In the genomic region with DNA sequence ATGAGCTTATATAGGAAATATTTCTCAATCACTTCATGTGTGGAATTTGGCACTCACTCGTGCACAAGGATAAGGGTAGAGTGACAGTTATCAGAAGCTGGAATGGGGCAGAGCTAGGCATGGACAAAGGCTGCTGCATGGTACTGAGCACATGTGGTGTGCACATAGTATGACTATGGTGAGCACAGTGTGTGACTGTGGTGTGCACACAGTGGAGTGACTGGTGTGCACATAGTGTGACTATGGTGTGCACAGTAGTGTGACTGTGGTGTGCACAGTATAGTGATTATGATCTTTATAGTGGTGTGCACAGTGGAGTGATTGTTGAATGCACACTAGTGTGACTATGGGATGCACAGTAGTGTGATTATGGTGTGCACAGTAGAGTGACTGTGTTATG, we compare ENCODE assay signal across 21 mouse cellular contexts. TPM values are rescaled to one million over a fixed set of nuclear protein-coding genes. Genes with fewer than 3 reads are reported as not detected.
A peak's percentile ranks its signal among the peaks of the same experiment; 100 is the strongest.
DNase-seq lines count a peak whose midpoint lies in the region; ATAC-seq and TF ChIP-seq lines count a peak whose summit lies in the region.
"Had no signal": no experiment of that assay in that cellular context is flagged by ENCODE, and none has a peak within 500 bp of the region (broad histone marks: within the 10 kb centered on the region; RNA-seq: fewer than 3 reads in every experiment).

No protein-coding gene starts in this region.

- TF ChIP-seq EP300 in stomach, postnatal 0 days (optimal IDR thresholded peaks at IDR 0.05), result no peak

- no peaks in the 10 kb centered on the region for H3K27me3 ChIP-seq in forebrain, embryonic 16.5 days (replicated peaks; ENCODE audit: control insufficient read depth, insufficient read depth, low read length)
- 0 out of 2 replicates have a peak, but pooled peaks cover 2% of the 10 kb centered on the region for H3K27me3 ChIP-seq in forebrain, embryonic 14.5 days (replicated peaks; ENCODE audit: control insufficient read depth, insufficient read depth, low read length)
- H3K27me3 ChIP-seq in hindbrain, postnatal 0 days (ENCODE audit: insufficient read depth, low read length), result no peaks in the 10 kb centered on the region
- no peaks in the 10 kb centered on the region for H3K27me3 ChIP-seq in hindbrain, embryonic 10.5 days (ENCODE audit: insufficient read depth, poor library complexity, severe bottlenecking)
- no peaks in the 10 kb centered on the region for H3K27me3 ChIP-seq in midbrain, embryonic 13.5 days
- H3K27me3 ChIP-seq in midbrain, embryonic 14.5 days (ENCODE audit: control insufficient read depth, insufficient read depth, low read length), result no peaks in the 10 kb centered on the region
- H3K27me3 ChIP-seq in stomach, postnatal 0 days (ENCODE audit: control insufficient read depth, insufficient read depth, low read length), result no peaks in the 10 kb centered on the region
- H3K27me3 ChIP-seq: heart, embryonic 13.5 days had no signal

- no peak for TF ChIP-seq CTCF in hindbrain, postnatal 0 days (IDR thresholded peaks at IDR 0.05; ENCODE audit: low read depth)
- no peak for TF ChIP-seq CTCF in stomach, postnatal 0 days (IDR thresholded peaks at IDR 0.05; ENCODE audit: low read depth)

- H3K4me1 ChIP-seq in forebrain, embryonic 16.5 days (replicated peaks; ENCODE audit: control insufficient read depth, insufficient read depth, low read length), result no peaks in the 10 kb centered on the region
- H3K4me1 ChIP-seq in forebrain, embryonic 14.5 days (ENCODE audit: control insufficient read depth, insufficient read depth, low read length), result no peaks in the 10 kb centered on the region
- no peaks in the 10 kb centered on the region for H3K4me1 ChIP-seq in hindbrain, postnatal 0 days (ENCODE audit: insufficient read depth, low read length)
- H3K4me1 ChIP-seq in hindbrain, embryonic 10.5 days (replicated peaks), result no peaks in the 10 kb centered on the region
- peaks cover 5% of the 10 kb centered on the region for H3K4me1 ChIP-seq in midbrain, embryonic 13.5 days (replicated peaks)
- H3K4me1 ChIP-seq in midbrain, embryonic 14.5 days (ENCODE audit: control insufficient read depth, insufficient read depth, low read length), result no peaks in the 10 kb centered on the region
- H3K4me1 ChIP-seq in stomach, postnatal 0 days (replicated peaks; ENCODE audit: control insufficient read depth, insufficient read depth), result no peaks in the 10 kb centered on the region
- H3K4me1 ChIP-seq: limb, embryonic 12.5 days had no signal

- H3K27ac ChIP-seq in forebrain, embryonic 16.5 days (ENCODE audit: low read length), result no peak overlapping the region
- H3K27ac ChIP-seq in forebrain, embryonic 14.5 days (ENCODE audit: low read depth, low read length), result no peak overlapping the region
- no peak overlapping the region for H3K27ac ChIP-seq in hindbrain, postnatal 0 days
- no peak overlapping the region for H3K27ac ChIP-seq in hindbrain, embryonic 10.5 days
- H3K27ac ChIP-seq in midbrain, embryonic 13.5 days, result no peak overlapping the region
- H3K27ac ChIP-seq in midbrain, embryonic 14.5 days (replicated peaks; ENCODE audit: low read depth, low read length), result no peak overlapping the region
- no peak overlapping the region for H3K27ac ChIP-seq in stomach, postnatal 0 days (replicated peaks)
- H3K27ac ChIP-seq: heart, embryonic 13.5 days; limb, embryonic 12.5 days had no signal

- no peak overlapping the region for H3K9ac ChIP-seq in forebrain, embryonic 16.5 days (replicated peaks; ENCODE audit: low read depth, low read length)
- H3K9ac ChIP-seq in forebrain, embryonic 14.5 days (ENCODE audit: low read length), result no peak overlapping the region
- no peak overlapping the region for H3K9ac ChIP-seq in hindbrain, postnatal 0 days (replicated peaks; ENCODE audit: low read length)
- no peak overlapping the region for H3K9ac ChIP-seq in midbrain, embryonic 13.5 days (replicated peaks)
- H3K9ac ChIP-seq in midbrain, embryonic 14.5 days (replicated peaks; ENCODE audit: low read length), result no peak overlapping the region
- H3K9ac ChIP-seq in stomach, postnatal 0 days (ENCODE audit: low read length), result no peak overlapping the region
- H3K9ac ChIP-seq: heart, embryonic 13.5 days; limb, embryonic 12.5 days; liver, postnatal 0 days had no signal

- 0 out of 2 replicates have a peak, but pooled peaks have one; percentile 27 for ATAC-seq in forebrain, embryonic 16.5 days
- no peak for ATAC-seq in forebrain, embryonic 14.5 days
- ATAC-seq in hindbrain, postnatal 0 days, result peak; percentile 41; the same call in 1 of the 2 replicates
- peak; percentile 62 for ATAC-seq in midbrain, embryonic 13.5 days
- no peak for ATAC-seq in midbrain, embryonic 14.5 days (ENCODE audit: low FRiP score, low TSS enrichment)
- 0 out of 2 replicates have a peak, but pooled peaks have one; percentile 29 for ATAC-seq in stomach, postnatal 0 days (ENCODE audit: low FRiP score, low TSS enrichment)
- ATAC-seq: liver, postnatal 0 days had no signal

- no peak for DNase-seq in forebrain, embryonic 14.5 days (ENCODE audit: low spot score)
- DNase-seq in hindbrain, postnatal 0 days (ENCODE audit: low spot score), result no peak
- DNase-seq in hindbrain, embryonic 10.5 days (ENCODE audit: low spot score), result no peak
- no peak for DNase-seq in midbrain, embryonic 14.5 days
- no peak for DNase-seq in stomach, postnatal 0 days (ENCODE audit: low spot score)
- DNase-seq: adrenal gland, postnatal 25 days; cerebellum, adult 8-10 months; cerebellum, postnatal 36 days; embryo, embryonic 11 days; kidney, adult 11 months; kidney, postnatal 36 days; layer of hippocampus, postnatal 36 days; liver, postnatal 0 days; lung, postnatal 14 days; right cerebral cortex, postnatal 4 days; thymus, postnatal 25 days had no signal

- H3K4me2 ChIP-seq in forebrain, embryonic 16.5 days (ENCODE audit: low read length), result no peak overlapping the region
- no peak overlapping the region for H3K4me2 ChIP-seq in forebrain, embryonic 14.5 days (ENCODE audit: low read length)
- no peak overlapping the region for H3K4me2 ChIP-seq in hindbrain, postnatal 0 days (ENCODE audit: low read depth, low read length)
- no peak overlapping the region for H3K4me2 ChIP-seq in midbrain, embryonic 13.5 days (replicated peaks)
- no peak overlapping the region for H3K4me2 ChIP-seq in midbrain, embryonic 14.5 days (ENCODE audit: low read length)
- H3K4me2 ChIP-seq in stomach, postnatal 0 days (replicated peaks; ENCODE audit: low read depth), result no peak overlapping the region
- H3K4me2 ChIP-seq: heart, embryonic 13.5 days; limb, embryonic 12.5 days; liver, embryonic 11.5 days had no signal

- WGBS in forebrain, embryonic 16.5 days, result 73% methylated on average over 1 of the region's 1 CpGs
- WGBS in forebrain, embryonic 14.5 days, result 84% methylated on average over 1 of the region's 1 CpGs
- WGBS in hindbrain, postnatal 0 days, result 73% methylated on average over 1 of the region's 1 CpGs
- WGBS in hindbrain, embryonic 10.5 days, result 75% methylated on average over 1 of the region's 1 CpGs
- WGBS in midbrain, embryonic 13.5 days, result 81% methylated on average over 1 of the region's 1 CpGs
- 84% methylated on average over 1 of the region's 1 CpGs for WGBS in midbrain, embryonic 14.5 days
- 44% methylated on average over 1 of the region's 1 CpGs for WGBS in stomach, postnatal 0 days

- no peaks in the 10 kb centered on the region for H3K36me3 ChIP-seq in forebrain, embryonic 16.5 days (ENCODE audit: control insufficient read depth, insufficient read depth)
- no peaks in the 10 kb centered on the region for H3K36me3 ChIP-seq in forebrain, embryonic 14.5 days (ENCODE audit: control insufficient read depth, insufficient read depth, low read length)
- no peaks in the 10 kb centered on the region for H3K36me3 ChIP-seq in hindbrain, postnatal 0 days (ENCODE audit: insufficient read depth, low read length)
- H3K36me3 ChIP-seq in hindbrain, embryonic 10.5 days, result no peaks in the 10 kb centered on the region
- H3K36me3 ChIP-seq in midbrain, embryonic 13.5 days, result no peaks in the 10 kb centered on the region
- H3K36me3 ChIP-seq in midbrain, embryonic 14.5 days (ENCODE audit: control insufficient read depth, insufficient read depth, low read length), result no peaks in the 10 kb centered on the region
- H3K36me3 ChIP-seq in stomach, postnatal 0 days (ENCODE audit: control insufficient read depth, insufficient read depth, low read length), result no peaks in the 10 kb centered on the region
- H3K36me3 ChIP-seq: heart, embryonic 13.5 days; limb, embryonic 12.5 days had no signal

- no peak overlapping the region for H3K4me3 ChIP-seq in forebrain, embryonic 16.5 days (replicated peaks; ENCODE audit: low read length)
- no peak overlapping the region for H3K4me3 ChIP-seq in forebrain, embryonic 14.5 days (ENCODE audit: low read depth, low read length)
- no peak overlapping the region for H3K4me3 ChIP-seq in hindbrain, postnatal 0 days (ENCODE audit: low read length)
- H3K4me3 ChIP-seq in hindbrain, embryonic 10.5 days, result no peak overlapping the region
- H3K4me3 ChIP-seq in midbrain, embryonic 13.5 days (replicated peaks), result no peak overlapping the region
- no peak overlapping the region for H3K4me3 ChIP-seq in midbrain, embryonic 14.5 days (replicated peaks; ENCODE audit: low read depth, low read length)
- H3K4me3 ChIP-seq in stomach, postnatal 0 days (ENCODE audit: low read depth, low read length), result no peak overlapping the region
- H3K4me3 ChIP-seq: heart, embryonic 13.5 days; limb, embryonic 12.5 days had no signal

- no peaks in the 10 kb centered on the region for H3K9me3 ChIP-seq in forebrain, embryonic 16.5 days (ENCODE audit: control insufficient read depth, low read length)
- H3K9me3 ChIP-seq in forebrain, embryonic 14.5 days (replicated peaks; ENCODE audit: control insufficient read depth, low read length), result no peaks in the 10 kb centered on the region
- H3K9me3 ChIP-seq in hindbrain, postnatal 0 days (ENCODE audit: low read length), result no peaks in the 10 kb centered on the region
- H3K9me3 ChIP-seq in hindbrain, embryonic 10.5 days, result no peaks in the 10 kb centered on the region
- no peaks in the 10 kb centered on the region for H3K9me3 ChIP-seq in midbrain, embryonic 13.5 days
- no peaks in the 10 kb centered on the region for H3K9me3 ChIP-seq in midbrain, embryonic 14.5 days (ENCODE audit: control insufficient read depth, low read length)
- no peaks in the 10 kb centered on the region for H3K9me3 ChIP-seq in stomach, postnatal 0 days (ENCODE audit: control insufficient read depth, low read length)
- H3K9me3 ChIP-seq: heart, embryonic 13.5 days; limb, embryonic 12.5 days had no signal

RNA-seq across cellular contexts. Expression of gene Tnfsf13b, which starts 39.5 kb away (rescaled TPM):
- polyA plus RNA-seq in forebrain, embryonic 16.5 days (2015; fragmentation: Nextera tagmentation; extraction: Ambion mirVana), result 0.43 TPM in 1 of 2 replicates, not detected in the other
- polyA plus RNA-seq in forebrain, embryonic 14.5 days (2014; fragmentation: Nextera tagmentation; extraction: Ambion mirVana), result 0.09 and 0.22 TPM in 2 replicates
- total RNA-seq in hindbrain, postnatal 0 days (2014; rRNA removed), result 0.14 and 0.47 TPM in 2 replicates
- 0.93 and 1.2 TPM in 2 replicates for polyA plus RNA-seq in hindbrain, postnatal 0 days (2015; fragmentation: Nextera tagmentation; extraction: Ambion mirVana)
- 0.30 TPM in 1 of 2 replicates, not detected in the other for polyA plus RNA-seq in hindbrain, embryonic 10.5 days (2016; fragmentation: Nextera tagmentation; extraction: Ambion mirVana)
- polyA plus RNA-seq in midbrain, embryonic 13.5 days (2015; fragmentation: Nextera tagmentation; extraction: Ambion mirVana), result 0.32 and 0.34 TPM in 2 replicates
- polyA plus RNA-seq in midbrain, embryonic 14.5 days (2014; fragmentation: Nextera tagmentation; extraction: Ambion mirVana), result 0.12 and 0.18 TPM in 2 replicates
- polyA plus RNA-seq in stomach, postnatal 0 days (2015; fragmentation: Nextera tagmentation; extraction: Ambion mirVana), result 0.24 and 0.25 TPM in 2 replicates

Comparison
In these comparisons a context has a peak if more than half of its experiments do, and no peak if none do; other contexts are left out.
1. ATAC-seq: peak in forebrain, embryonic 16.5 days (single experiment), hindbrain, postnatal 0 days (single experiment), midbrain, embryonic 13.5 days (single experiment) and stomach, postnatal 0 days (single experiment); none in forebrain, embryonic 14.5 days (single experiment) and midbrain, embryonic 14.5 days (single experiment).